Mouse (Mus musculus) cortical plate, adult 2 months (tissue): Measurements from ENCODE around the gene Tmprss12.

ENCODE experiments used
- CTCF ChIP-seq: fragments of 200-500 bp; IDR thresholded peaks from 2 replicates; pipeline ENCODE4 v1.5.1; 2011; ENCODE audit warnings: mild to moderate bottlenecking, control low read depth, low read length; ENCODE audit not compliant: insufficient read depth; ENCODE audit errors: extremely low read depth
- POLR2A ChIP-seq: fragments of 200-500 bp; IDR thresholded peaks from 2 replicates; pipeline ENCODE4 v1.6.1; 2011; ENCODE audit warnings: mild to moderate bottlenecking, low read length, control low read depth; ENCODE audit not compliant: insufficient read depth; ENCODE audit errors: extremely low read depth

DNA sequence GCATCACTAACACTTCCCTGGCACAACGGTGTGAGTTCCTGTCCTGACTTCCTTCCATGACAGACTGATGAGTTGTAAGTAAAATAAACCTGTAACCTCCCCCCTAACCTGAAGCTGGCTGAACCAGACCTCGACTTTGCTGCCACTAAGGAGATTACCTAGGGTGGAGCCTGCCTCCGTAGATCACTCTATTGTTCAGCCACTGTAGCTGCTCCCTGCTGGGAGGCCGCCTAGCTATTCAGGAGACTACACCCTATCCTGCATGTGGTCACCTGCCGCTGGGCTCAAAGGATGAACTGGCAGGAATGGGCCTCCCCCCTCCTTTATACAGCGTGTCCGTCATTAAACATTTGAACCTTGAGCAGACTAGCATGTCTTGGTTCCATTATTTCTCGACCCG, 10.9 kb upstream of the Tmprss12 start:
- TF ChIP-seq CTCF (no peak), POLR2A (no peak)
